Mouse (Mus musculus) cerebellum, postnatal 10 days (tissue): ENCODE measurements at regions not wholly inside any gene's neighbourhood (a gene's known extent, or its start where the extent isn't known, plus 50 kb on each side); places are given as distances from the start of the nearest gene placed in this dataset.

Experiments used
- DNase-seq, 2 experiments: peaks; one replicate each; pipeline ENCODE4 v3.0.0; 2021; ENCODE audit warnings: mixed read lengths in 2 of 2

DNA sequence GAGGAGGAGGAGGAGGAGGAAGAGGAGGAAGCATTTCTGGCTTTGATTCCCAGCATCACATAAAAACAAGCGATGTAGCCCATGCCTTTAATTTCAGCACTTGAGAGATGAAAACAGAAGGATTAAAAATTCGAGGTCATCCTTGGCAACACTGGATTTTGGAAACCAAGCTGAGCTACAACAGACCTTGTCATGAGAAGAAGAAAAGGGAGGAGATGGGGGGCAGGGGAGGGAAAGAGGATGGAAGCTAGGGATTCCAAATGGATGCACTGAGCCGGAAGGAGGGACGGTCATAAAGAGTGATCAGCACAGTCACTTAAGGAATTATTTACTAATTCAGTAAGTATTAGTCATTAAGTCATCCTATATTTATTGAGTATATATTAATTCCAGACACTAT is 55.1 kb upstream of the Cnksr3 start:
- peak; percentile 65 to 70 for DNase-seq

DNA sequence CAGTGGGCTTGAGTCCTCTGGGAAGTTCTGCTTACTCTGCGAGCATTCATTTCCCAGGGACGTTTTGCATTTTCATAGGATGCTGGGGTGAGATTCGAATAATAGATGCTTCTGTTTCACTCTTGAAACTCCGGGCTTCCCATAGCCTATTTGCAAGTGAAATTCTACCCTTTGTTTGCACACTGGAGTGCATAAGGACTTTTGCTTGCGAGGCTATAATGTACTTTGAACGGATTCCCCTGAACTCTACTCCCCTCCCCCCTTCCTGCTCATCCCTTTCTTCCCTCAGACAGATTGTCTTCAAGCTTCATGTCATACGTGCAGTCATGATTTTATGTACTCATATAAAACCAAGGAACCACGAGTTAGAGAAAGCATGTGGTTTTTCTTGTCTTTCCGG is 53.4 kb upstream of the Cnksr3 start:
- no peak for DNase-seq

DNA sequence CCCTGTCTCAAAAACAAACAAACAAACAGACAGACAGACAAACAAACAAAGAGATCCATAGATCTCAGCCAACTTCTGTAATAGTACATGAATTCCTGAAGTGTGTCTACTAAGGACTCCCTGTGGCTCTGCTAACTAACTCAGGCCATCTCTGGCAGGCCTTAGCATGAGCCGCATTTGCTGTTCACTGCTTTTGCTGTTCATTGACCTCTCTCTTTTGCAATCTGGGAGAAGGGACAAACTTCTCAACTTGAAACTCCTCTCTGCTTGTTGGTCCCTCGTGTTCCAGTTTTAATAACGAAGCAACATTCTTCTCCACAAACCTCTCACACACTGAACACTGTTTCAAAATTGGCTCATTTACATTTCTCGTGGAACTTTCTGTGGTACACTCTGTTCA is 52.7 kb upstream of the Cnksr3 start:
- DNase-seq: no peak
